Mouse (Mus musculus) gastrocnemius, postnatal 10 days (tissue): ENCODE results near the gene Inpp5a. TPM values are rescaled to one million over a fixed set of nuclear protein-coding genes. Genes with fewer than 3 reads are reported as not detected.

Experiments used
- DNase-seq: peaks from one replicate; pipeline ENCODE4 v3.0.0; 2021; ENCODE audit warnings: mixed read lengths
- total RNA-seq, 2 experiments: library from RNA; stranded (reverse); gene quantifications; 2 replicates each; pipeline ENCODE4 v1.2.3; 2021

Inpp5a gene
- total RNA-seq, 2 experiments from 2014 or later = 52.5 to 53.3 TPM

GRCm38 (mm10) chr7:139441022-139441421, 52.1 kb downstream of the Inpp5a start:
- no peak for DNase-seq

GRCm38 (mm10) chr7:139441761-139442211, 52.9 kb downstream of the Inpp5a start:
- DNase-seq = no peak

GRCm38 (mm10) chr7:139445621-139446020, 56.7 kb downstream of the Inpp5a start:
- no peak for DNase-seq

GRCm38 (mm10) chr7:139447381-139447780, 58.5 kb downstream of the Inpp5a start:
- DNase-seq = no peak

GRCm38 (mm10) chr7:139450186-139450998, 61.5 kb downstream of the Inpp5a start:
- no peak for DNase-seq

- DNase-seq = no peak
Measured at GRCm38 (mm10) chr7:139451711-139452110, 62.8 kb downstream of the Inpp5a start.

GRCm38 (mm10) chr7:139452199-139452598, 63.3 kb downstream of the Inpp5a start:
- DNase-seq = no peak

GRCm38 (mm10) chr7:139453198-139453597, 64.3 kb downstream of the Inpp5a start:
- no peak for DNase-seq

GRCm38 (mm10) chr7:139454285-139454684, 65.4 kb downstream of the Inpp5a start:
- DNase-seq = no peak

GRCm38 (mm10) chr7:139456759-139457158, 67.8 kb downstream of the Inpp5a start:
- no peak for DNase-seq

GRCm38 (mm10) chr7:139461344-139461743, 72.4 kb downstream of the Inpp5a start:
- DNase-seq = no peak

- no peak for DNase-seq
Measured at GRCm38 (mm10) chr7:139462142-139462541, 73.2 kb downstream of the Inpp5a start.

GRCm38 (mm10) chr7:139465538-139465937, 76.6 kb downstream of the Inpp5a start:
- DNase-seq = no peak

- no peak for DNase-seq
Measured at GRCm38 (mm10) chr7:139466484-139467176, 77.7 kb downstream of the Inpp5a start.

GRCm38 (mm10) chr7:139467177-139467895, 78.4 kb downstream of the Inpp5a start:
- no peak for DNase-seq

- DNase-seq = no peak
Measured at GRCm38 (mm10) chr7:139467896-139468279, 79.0 kb downstream of the Inpp5a start.

GRCm38 (mm10) chr7:139468440-139468839, 79.5 kb downstream of the Inpp5a start:
- DNase-seq = peak; percentile 29

- DNase-seq = no peak
Measured at GRCm38 (mm10) chr7:139469457-139469856, 80.5 kb downstream of the Inpp5a start.

GRCm38 (mm10) chr7:139470481-139470880, 81.6 kb downstream of the Inpp5a start:
- DNase-seq = no peak

- DNase-seq = no peak
Measured at GRCm38 (mm10) chr7:139472052-139472451, 83.1 kb downstream of the Inpp5a start.

GRCm38 (mm10) chr7:139472865-139473549, 84.1 kb downstream of the Inpp5a start:
- peak; percentile 85 for DNase-seq

GRCm38 (mm10) chr7:139475896-139476295, 87.0 kb downstream of the Inpp5a start:
- DNase-seq = no peak
